Mouse (Mus musculus): ENCODE results near the gene Tex50.
"Not testable (repeated sequence)": the region's sequence is repeated elsewhere in the genome, so short reads cannot be mapped to it uniquely, and the experiment has no call there.

The Tex50 gene

DNA sequence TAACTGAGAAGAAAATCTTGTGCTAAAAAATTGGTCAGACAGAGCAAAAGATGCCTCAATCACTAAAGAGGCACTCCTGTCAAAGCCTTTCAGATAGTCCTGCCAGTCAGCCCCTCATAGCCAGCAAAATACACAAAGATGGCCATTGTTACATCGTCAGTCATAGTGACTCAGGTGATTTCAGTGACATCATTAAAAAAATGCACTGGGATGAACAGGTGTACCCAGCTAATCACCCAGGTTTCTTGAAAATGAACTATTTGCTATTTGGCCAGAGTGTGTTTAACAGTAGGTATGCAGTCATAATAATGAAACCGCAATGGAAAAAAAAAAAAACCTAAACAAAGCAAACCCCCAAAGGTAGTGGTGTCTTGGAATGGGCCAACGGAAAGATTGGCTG is at the start of gene Tex50:
Tex50 (minus strand) TSS at position 101 of the 400 bp plus-strand sequence.
- no peak for DNase-seq (ENCODE audit: low spot score)

DNA sequence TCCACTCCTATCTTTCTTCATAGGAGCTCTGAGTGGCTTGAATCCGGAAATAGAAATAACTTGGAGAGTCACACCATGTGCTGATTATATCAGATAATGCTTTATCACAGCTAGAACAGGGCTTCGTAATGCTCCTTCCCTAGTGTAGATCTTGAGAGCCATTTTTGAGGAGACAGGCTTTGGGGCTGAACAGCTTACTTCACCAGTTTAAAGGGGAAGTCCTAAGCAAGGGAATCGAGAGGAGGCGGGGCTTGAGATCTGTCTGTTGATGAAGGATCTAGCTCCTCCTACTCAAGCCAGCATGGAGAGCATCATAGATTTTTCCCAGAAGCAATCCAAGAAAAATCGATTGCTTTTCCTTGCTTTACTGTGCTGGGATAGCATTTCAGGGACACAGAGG is 40.7 kb upstream of the Tex50 start:
- no peak for DNase-seq (ENCODE audit: low spot score)

DNA sequence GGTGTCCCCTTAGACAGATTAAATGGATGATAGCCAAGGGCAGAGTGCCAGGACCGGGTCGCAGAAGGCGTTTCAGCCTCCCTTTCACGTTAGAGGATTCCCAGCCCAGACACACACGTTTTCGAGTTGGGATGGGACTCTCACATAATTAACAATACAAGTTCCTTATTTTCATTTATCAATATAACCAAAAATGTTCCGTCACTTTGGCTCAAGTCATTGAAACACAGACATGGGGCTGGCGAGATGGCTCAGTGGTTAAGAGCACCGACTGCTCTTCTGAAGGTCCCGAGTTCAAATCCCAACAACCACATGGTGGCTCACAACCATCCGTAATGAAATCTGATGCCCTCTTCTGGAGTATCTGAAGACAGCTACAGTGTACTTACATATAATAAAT is 37.2 kb upstream of the Tex50 start:
- DNase-seq (ENCODE audit: low spot score) = not testable (repeated sequence)

DNA sequence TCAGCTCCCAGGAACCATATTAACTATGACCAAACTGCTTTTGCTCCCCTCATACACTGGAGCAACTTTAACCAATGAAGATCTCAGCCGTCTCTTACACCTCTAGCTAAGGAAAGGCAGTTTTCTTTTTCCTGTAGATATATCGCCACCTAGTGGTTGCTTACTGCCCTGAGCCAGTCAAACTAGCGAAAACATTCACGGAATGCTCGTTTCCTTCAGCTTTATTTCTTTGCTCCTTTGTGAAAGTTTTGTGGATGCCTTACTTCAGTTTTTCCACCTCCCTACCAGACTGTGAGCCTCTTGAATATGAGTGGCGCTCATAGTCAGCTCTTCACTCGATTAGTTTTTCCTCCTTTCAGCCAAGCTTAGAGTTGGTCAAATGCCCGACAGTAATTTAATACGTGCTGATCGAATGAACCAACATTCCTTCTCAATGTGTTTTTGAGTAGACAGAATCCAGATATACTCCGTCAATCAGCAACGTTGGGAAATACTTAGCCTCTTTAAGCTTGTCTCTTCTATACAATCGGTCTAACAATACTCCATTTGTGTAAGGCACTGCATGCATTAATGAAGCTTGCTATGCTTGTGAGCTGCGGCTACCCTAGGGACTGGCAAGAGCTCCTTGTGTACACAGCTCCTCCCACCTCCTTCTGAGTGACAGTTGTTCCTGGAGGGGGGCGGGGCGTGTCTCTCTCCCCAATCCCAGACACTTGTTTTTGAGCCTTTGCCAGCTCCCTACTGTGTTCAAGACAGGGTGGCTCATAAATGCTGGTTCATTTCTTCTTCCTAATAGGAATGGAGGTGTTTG is 36.6 kb upstream of the Tex50 start:
- no peak for DNase-seq (ENCODE audit: low spot score)

DNA sequence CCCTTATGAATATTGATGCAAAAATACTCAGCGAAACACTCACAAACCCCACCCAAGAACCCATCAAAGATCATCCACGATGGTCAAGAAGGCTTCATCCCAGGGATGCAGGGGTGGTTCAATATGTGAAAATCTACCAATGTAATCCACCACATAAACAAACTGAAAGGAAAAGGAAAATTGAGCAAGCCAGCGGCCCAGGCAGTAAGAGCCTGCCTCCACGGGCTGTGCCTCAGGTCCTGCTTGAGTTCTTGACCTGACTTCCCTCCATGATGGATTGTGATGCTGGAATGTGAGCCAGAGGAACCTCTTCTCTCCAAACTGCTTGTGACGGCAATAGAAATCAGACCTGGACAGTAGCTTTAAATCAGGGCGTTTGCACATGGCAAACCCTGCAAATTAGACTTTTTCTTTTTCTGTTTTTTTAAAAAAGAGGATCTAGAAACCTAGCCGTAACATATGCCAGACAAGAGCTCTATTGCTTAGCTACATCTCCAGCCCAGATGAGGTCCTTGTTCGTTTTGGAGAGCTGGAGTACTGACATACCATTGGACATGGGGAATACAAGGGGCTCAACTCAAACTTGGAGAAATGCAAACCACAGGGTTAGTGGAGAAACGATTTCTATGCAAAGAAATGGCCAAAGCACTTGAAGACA is 31.3 kb upstream of the Tex50 start:
- DNase-seq (ENCODE audit: low spot score) = no peak

DNA sequence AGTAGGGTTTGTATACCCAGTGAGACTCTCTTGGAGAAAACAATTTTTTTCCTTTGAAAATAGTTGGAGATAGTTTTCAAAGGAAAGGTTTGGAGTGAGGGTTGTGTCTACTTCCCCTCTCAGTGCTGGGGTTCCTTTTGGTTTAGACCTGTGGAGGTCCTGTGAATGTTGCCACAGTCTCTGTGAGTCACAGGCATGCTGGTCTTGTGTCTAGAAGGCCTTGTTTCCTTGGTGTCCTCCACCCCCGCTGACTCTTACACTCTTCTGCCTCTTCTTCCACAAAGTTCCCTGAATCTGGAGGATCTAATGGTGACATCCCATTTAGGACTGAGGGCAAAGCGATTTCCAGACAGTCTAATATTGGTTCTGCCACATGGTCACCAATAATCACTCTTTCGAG is 26.3 kb upstream of the Tex50 start:
- no peak for DNase-seq (ENCODE audit: low spot score)

DNA sequence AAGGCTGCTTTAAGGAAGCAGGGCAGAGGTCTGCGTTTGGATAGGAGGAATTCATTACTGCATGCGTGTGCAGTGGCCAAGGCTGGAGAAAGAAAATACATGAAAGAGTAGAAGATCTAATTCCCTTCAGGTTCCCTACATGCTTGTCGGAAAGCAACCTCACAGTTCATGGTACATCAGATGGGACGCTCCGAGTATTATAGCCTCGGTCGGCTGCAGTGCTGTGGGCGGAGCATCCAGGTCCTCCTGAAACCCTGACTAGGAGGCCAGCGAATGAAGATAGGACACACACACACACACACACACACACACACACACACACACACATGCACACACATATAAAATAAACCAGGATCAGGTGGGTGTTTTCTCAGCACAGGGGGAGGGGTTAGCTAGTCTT is 24.6 kb upstream of the Tex50 start:
- DNase-seq (ENCODE audit: low spot score) = no peak

DNA sequence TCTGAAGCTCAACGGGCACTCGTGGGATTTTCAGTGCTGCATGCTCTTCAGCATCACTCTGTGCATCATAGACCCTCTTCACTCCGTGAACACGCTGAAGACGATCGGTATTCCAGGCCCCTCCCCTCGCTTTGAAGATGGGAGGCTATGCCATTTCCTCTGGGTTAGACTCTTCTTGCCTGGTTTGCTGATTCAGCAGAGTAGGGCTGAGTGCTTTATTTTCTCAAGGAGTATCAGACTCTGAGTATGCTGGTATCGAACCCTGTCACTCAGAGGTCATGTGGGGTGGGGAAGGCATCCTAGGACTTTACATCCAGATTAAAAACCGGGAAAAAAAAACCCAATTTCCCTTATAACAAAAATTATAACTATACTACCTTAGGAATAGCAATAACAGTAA is 23.3 kb upstream of the Tex50 start:
- DNase-seq (ENCODE audit: low spot score) = no peak

DNA sequence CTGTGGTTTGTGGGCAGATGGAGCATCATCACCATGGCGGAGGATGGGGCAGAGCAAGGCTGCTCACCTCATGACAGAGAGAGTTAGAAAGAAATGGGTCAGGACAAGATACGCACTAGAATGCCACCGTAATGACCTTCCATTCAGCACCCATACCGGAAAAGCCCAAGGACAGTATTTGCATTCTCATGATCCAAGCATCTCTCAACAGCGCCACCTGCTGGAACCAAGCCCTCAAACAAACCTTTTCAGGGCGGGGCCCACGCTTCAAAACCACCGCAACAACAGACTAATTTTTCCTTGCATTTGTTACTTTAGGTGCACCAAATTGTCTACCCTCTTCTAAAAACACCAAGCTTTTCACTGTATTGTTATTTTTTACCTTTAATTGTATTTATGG is 21.6 kb upstream of the Tex50 start:
- DNase-seq (ENCODE audit: low spot score) = no peak

DNA sequence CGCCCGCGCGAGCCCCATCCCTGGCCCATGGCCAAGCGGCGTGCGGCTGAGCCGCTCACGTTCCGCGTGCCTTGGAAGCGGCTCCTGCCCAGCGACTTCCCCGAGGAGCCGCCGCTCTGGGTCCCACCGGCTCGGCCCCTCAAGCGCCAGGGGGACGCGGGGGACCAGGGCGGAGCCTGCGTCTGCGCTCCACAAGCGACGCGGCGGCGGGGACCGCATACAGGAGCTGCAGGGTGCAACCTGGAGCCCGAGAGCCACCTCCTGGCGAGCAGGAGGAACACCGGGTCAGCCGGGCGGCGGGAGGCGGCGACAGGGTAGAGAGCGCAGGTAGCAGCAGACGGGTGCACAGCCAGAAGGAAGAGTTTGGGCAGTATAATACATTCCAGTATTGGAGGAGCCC is 11.5 kb upstream of the Tex50 start:
- DNase-seq (ENCODE audit: low spot score) = peak; percentile 16

DNA sequence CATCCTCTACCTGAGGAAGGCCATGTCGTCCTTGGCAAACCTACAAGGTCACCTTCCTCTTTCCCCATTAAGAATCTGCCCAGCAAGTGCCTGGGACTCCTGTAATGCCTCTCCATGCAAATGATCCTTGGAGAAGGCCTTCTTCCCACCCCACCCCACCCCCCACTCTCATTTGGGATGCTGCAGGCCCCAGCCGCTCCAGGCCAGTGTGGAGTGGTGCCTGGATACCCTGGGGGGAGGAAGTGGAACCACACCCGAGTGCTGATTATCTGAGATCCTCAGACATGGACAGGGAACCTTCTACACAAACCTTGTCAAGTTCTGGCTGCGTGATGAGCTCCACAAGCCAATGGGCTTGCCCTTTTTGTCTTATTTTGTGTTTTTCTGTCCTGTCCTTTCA is 1.2 kb upstream of the Tex50 start:
- DNase-seq (ENCODE audit: low spot score) = no peak

DNA sequence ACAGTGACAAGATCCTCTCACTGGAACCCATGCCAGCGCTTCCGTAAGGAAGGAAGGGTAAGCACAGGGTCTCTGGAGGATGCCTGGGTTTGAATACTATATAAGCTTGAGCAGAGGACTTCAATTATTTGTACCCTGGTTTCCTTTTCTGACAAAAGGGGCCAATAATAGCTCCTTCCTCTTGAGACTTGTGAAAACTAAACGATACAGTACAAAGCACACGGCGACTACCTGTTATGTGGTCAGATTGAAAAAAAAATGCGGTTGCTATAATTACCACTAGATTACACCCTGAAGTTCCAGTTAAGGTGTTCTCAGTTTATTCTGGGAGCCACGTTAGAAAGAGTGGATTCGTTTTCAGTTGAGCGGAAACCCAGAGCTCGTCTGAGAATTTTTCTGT is 2.6 kb downstream of the Tex50 start:
- DNase-seq (ENCODE audit: low spot score) = no peak

DNA sequence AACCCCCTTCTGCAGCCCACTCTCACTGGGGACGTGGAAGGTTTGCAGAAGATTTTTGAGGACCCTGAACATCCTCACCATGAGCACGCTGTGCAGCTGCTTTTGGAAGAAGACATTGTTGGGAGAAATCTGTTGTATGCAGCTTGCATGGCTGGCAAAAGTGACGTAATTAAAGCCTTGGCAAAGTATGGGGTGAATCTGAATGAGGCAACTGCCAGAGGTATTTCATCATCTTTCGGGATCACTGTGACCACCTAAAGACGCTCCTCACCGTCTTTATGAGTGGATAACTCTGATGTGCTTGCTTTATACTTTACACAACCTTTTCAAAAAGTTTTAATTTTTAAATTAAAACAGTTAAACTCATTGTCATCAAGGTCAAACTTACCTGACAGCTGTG is 8.0 kb downstream of the Tex50 start:
- no peak for DNase-seq (ENCODE audit: low spot score)

DNA sequence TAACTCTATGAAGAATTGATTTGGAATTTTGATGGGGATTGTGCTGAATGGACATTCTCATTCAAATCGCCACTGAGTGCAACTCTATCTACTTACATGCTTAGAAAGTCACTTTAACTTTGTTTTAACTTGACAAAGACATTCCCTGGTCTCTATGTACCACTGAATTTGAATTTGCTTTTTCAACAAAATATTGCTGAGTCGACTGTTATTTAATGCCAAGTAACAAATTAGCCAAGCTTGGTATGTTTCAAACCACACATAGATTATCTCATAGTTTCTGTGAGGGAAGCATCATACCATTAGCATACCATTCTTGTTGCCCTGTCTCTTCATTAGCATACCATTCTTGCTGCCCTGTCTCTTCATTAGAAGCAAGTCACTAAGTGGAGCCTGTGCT is 11.2 kb downstream of the Tex50 start:
- DNase-seq (ENCODE audit: low spot score) = no peak

DNA sequence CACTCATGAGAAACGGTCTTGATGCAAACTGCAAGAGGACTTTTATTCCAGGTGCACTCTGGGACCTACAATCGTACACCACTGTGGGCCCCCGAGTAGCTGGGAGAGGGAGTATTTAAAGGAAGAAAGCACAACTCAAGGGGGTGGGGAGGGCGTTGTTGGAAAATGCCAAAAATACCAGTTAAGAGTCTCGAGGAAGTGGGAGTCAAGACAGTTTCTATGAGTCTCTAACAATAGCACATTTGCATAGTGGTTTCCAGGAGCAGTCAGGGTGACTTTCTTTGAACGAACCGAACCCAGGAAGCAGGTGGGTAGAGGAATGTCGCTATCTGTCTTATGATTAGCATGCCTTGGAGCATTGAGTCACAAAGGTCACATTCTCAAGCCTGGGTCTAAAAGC is 13.5 kb downstream of the Tex50 start:
- DNase-seq (ENCODE audit: low spot score) = not testable (repeated sequence)

DNA sequence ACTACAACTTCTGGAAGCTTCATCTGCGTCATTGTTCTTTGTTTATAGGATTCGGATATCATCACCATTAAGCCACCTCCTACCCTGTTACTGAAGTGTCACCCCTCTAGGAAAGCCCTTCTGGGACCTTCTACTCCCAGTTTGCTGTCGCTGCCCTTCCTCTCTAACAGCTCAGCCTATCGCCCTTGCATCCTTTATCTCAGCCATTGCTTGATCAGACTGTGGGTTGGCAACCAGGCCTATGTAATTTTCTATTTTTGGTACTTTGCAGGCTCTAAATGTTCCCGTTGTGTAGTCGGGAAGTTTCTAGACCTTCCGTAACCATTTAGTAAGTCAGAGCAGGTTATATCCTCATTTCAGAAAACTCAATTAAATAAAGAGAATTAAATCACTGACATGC is 15.9 kb downstream of the Tex50 start:
- no peak for DNase-seq (ENCODE audit: low spot score)

DNA sequence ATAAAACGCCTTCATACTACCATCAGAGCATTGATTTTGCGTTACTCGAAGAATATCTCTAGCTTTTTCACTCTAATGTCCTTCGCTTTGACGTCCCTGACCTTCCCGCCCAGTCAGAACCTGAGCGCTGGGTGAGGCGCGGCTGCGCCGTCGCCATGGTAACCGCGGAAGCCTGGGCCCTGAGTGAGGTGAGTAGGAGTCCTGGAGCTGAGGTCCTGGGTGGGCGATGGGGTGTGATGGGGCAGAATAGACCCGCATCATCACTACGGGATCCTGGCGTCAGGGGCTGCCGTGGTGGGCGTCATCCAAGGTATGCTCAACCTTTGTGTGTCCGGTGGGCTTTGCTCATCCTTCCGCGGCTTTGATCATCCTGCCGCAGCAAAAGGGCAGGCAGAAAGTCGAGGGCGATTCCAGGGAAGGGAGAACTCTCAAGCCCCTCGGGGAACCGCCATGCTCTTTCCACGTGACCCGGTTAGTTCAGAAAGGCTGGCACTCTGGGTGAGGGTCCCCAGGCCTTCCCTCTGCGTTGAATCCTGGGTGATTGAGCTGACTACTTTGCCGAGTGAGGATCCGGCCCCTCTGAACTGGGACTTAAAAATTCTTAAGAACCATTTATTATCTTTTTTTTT is 16.5 kb downstream of the Tex50 start, which contains the start of gene Ankrd45:
Ankrd45 (plus strand) TSS at position 161 of the 629 bp plus-strand sequence.
- DNase-seq (ENCODE audit: low spot score) = no peak

DNA sequence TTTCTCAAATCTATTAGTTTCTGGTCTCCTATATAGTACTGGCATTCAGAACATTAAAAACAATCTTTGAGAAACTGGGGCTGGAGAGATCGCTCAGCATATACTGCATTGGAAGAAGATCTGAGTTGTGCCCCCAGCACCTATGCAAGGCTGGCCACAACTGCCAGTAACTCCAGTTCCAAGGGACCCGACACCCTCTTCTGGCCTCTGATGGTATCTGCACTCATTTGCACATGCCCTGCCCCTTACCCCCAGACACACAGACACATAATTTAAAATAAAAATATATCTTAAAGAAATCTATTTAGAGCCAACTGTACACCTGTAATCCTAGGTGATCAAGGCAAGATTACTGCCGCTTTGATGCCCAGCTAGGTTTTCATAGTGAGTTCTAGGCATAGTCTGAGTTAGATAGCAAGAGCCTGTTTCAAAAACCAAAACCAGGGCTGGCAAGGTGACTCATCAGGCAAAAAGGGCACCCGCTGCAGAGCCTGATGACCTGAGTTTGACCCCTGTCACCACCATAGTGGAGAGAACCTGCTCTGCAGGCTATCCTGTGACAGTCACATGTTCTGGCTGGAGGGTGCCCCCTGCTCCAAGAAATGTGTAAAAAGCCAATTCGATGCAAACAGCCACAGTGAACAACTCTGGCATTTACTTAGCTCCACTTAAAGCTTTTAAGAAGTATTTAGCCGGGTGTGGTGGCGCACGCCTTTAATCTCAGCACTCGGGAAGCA is 18.9 kb downstream of the Tex50 start:
- no peak for DNase-seq (ENCODE audit: low spot score)

DNA sequence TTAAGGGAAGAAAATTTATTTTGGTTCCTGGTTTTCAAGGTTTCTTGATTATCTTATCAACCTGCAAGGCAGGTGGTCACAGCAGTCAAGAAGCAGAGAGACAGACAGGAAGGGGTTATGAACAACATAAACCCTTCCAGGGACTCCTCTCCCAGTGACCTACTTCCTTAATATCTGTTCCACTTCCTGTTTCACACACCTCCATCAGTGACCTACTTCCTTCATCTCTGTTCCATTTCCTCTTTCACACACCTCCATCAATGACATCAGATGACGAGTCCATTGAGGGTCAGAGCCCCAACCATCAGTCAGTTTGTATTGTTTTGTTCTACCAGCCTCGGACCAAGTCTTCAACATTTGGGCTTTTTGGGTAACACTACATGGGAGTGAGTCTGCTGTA is 19.6 kb downstream of the Tex50 start:
- DNase-seq (ENCODE audit: low spot score) = no peak

DNA sequence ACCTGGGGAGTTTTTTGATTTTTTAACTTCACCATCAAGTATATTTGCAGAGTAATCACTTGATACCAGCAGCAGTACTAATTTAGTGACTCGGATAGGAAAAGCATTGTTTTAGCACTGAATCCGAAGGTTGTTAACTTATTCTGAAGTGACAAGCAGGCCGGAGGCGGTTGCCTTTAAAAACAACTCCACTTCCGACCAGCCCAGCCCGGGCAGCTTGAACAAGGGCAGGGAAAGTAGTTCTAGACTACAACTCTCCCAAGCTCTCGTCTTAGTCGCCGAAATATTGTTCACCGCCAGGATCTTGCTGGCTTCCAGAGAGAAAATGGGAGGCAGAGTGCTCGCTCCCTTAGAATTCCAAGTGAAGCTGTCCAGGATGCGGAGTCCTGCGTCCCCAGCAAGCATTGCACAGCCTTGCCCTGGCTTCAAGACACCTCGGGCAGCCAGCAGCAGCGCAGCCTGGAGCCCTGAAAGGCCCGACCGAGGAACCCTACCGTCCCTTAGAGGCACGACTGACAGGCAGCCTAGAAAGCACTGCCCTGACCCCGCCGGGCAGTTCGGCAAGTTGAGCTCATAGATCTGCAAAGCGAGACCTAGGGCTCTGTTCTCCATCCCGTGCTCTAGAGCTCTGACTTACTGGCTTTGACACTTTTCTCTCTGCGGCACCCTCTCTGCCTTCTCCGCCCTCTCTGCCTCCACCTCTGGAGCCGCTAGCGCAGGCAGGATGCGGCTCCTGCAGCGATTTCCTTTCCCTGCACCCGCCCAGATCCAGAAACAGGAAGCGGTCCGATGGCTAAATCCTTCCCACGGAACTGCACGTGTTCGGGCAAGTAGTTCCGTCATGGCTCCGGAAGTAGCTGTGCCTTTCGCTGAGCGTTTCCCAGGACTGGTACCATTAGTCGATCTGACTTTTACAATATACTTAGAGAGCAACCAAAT is 28.1 kb downstream of the Tex50 start, which contains the start of gene Klhl20:
Klhl20 (minus strand) TSS at position 786 of the 939 bp plus-strand sequence.
- DNase-seq (ENCODE audit: low spot score) = peak; percentile 73

DNA sequence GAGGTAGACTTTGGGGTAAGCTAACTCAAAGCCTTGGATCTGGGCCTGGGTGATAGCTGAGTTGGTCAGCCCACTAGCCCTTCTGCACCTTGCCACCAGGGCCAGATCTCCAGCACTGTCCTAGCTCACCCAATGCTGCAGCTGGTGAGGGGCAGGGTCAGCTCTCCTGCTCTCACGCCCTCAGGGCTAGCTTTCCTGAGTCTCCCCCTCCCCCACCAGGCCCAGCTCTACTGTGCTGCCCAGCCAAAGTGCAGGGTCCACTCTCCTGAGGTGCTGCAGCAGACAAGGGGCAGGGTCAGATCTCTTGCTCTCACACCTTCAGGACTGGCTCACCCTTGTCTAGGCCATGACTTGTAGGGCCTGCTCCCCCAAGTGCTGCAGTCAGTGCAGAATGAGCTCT is 32.7 kb downstream of the Tex50 start:
- DNase-seq (ENCODE audit: low spot score) = no peak

Measured in urinary bladder, postnatal 10 days (tissue).